Mouse (Mus musculus) embryonic facial prominence, embryonic 14.5 days (tissue): ENCODE data around the gene Gm27021. TPM values are rescaled to one million over a fixed set of nuclear protein-coding genes. Genes with fewer than 3 reads are reported as not detected.
A peak's percentile ranks its signal among the peaks of the same experiment; 100 is the strongest.

Experiments used
- ATAC-seq: fragments of 200-750 bp; cut with Nextera tagmentation; 2 replicates; pipeline ENCODE4 v1.8.0; 2017; ENCODE audit warnings: low read depth, moderate number of reproducible peaks, moderate TSS enrichment
- DNase-seq: peaks from one replicate; pipeline ENCODE4 v3.0.0-alpha.2; 2015; ENCODE audit warnings: low spot score
- H3K27ac ChIP-seq: fragments of 300-500 bp; sonication (generic); replicated peaks from 2 replicates; pipeline ENCODE4 v1.5.1; 2014; ENCODE audit warnings: low read depth, mild to moderate bottlenecking, low read length, moderate library complexity
- H3K27me3 ChIP-seq: fragments of 300-500 bp; sonication (generic); replicated peaks from 2 replicates; pipeline ENCODE4 v1.6.1; 2014; ENCODE audit warnings: low read length; ENCODE audit not compliant: control insufficient read depth, insufficient read depth
- H3K36me3 ChIP-seq: fragments of 300-500 bp; sonication (generic); 2 replicates; pipeline ENCODE4 v1.6.1; 2014; ENCODE audit warnings: low read length, mixed read lengths; ENCODE audit not compliant: control insufficient read depth, insufficient read depth
- H3K4me1 ChIP-seq: fragments of 300-500 bp; sonication (generic); 2 replicates; pipeline ENCODE4 v1.6.1; 2014; ENCODE audit warnings: antibody characterized with exemption, low read length; ENCODE audit not compliant: control insufficient read depth, insufficient read depth
- H3K4me2 ChIP-seq: fragments of 300-500 bp; sonication (generic); 2 replicates; pipeline ENCODE4 v1.6.1; 2014; ENCODE audit warnings: low read depth, mild to moderate bottlenecking, low read length, moderate library complexity, mixed read lengths
- H3K4me3 ChIP-seq: fragments of 300-500 bp; sonication (generic); 2 replicates; pipeline ENCODE4 v1.5.1; 2014; ENCODE audit warnings: low read depth, mild to moderate bottlenecking, low read length
- H3K9ac ChIP-seq: fragments of 300-500 bp; sonication (generic); 2 replicates; pipeline ENCODE4 v1.6.1; 2014; ENCODE audit warnings: low read depth, mild to moderate bottlenecking, low read length, moderate library complexity, mixed read lengths
- H3K9me3 ChIP-seq: fragments of 300-500 bp; sonication (generic); 2 replicates; pipeline ENCODE4 v1.6.1; 2016; ENCODE audit warnings: low read length; ENCODE audit not compliant: control insufficient read depth
- WGBS: fragments of 180-500 bp; shearing (Covaris S2); extraction: QIAGEN DNeasy Blood & Tissue Kit; methylation state at CpG from one replicate; pipeline ENCODE4 v1.1.7; 2014; 5-methylcytosine and 5-hydroxymethylcytosine counted together
- polyA plus RNA-seq: library from polyadenylated mRNA; unstranded; fragments of >200 nt; fragmentation: Nextera tagmentation; extraction: Ambion mirVana; gene quantifications from 2 replicates; pipeline ENCODE4 v1.2.1, GENCODE M21; 2014

Gm27021 gene
- polyA plus RNA-seq, 1 experiment from 2014 or later: 2.7 TPM

DNA sequence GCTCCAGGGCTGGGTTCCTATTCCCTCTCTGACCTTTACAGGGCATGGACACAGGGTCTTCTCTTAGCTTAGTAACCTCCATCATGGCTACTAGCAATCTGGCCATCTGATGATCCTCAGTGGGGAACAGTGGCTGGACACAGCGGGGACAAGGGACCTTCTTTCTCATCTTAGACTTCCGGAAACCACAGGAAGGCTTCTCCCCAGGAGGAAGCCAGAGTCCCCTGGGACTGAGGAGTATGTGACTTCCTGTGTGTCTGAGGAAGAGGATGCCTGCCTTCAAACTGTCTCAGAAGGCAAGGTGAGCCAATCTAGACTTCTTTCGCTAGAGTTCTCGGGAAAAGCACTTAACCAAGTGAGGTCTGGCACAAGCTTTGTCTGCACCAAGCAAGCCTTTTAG lies 32.2 kb upstream of the Gm27021 start:
- Histone ChIP-seq H3K27me3 (no peaks in the 10 kb centered on the region), H3K9ac (no peak overlapping the region), H3K27ac (no peak overlapping the region), H3K4me1 (no peaks in the 10 kb centered on the region; the same call in 1 of the 2 replicates), H3K4me2 (no peak overlapping the region), H3K36me3 (no peaks in the 10 kb centered on the region), H3K4me3 (no peak overlapping the region), H3K9me3 (no peaks in the 10 kb centered on the region)
- 84% methylated on average over 4 of the region's 4 CpGs for WGBS
- no peak for ATAC-seq
- no peak for DNase-seq

DNA sequence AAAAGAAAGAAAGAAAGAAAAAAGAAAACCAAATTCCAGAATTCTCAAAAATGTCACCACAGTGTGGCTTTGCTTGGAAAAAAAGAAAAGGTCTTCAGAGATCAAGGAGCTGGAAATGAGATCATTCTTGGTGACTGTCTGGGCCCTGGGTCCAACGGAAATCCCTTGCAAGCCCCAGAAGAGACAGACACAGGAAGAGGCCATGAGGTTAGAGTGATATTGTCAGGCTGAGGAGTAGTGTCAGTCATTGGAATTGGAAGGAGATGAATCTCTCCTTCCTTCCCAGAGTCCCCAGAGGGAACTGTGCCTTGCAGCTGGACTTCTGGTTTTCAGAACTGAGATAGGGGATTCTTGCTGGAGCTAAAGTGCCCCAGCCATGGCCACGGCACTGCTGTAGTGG lies 31.7 kb upstream of the Gm27021 start:
- Histone ChIP-seq H3K9me3 (no peaks in the 10 kb centered on the region), H3K4me1 (no peaks in the 10 kb centered on the region; the same call in 1 of the 2 replicates)
- WGBS: 75% methylated on average over 2 of the region's 2 CpGs

DNA sequence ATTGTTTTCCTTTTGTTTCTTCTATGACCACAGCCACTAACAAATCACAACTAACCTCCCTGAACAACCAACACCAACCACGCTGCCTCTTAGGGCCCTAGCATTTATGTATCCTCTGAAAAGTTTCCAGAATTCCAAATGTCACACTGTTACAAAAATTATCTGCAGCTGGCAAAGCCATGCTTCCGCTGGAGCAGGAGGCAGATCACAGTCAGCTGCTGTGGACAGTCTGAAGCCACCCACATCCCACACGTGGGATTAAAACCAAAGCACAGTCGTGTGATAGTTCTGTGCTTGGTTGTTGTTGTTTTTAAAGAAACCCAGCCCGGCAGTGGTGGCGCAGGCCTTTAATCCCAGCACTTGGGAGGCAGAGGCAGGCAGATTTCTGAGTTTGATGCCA lies 31.2 kb upstream of the Gm27021 start:
- no peak overlapping the region for H3K4me2 ChIP-seq
- no peaks in the 10 kb centered on the region for H3K36me3 ChIP-seq
- H3K27ac ChIP-seq: no peak overlapping the region
- H3K9ac ChIP-seq: no peak overlapping the region
- H3K27me3 ChIP-seq: no peaks in the 10 kb centered on the region
- no peaks in the 10 kb centered on the region; the same call in 1 of the 2 replicates for H3K4me1 ChIP-seq
- ATAC-seq: no peak
- H3K4me3 ChIP-seq: no peak overlapping the region
- 57% methylated on average over 6 of the region's 6 CpGs for WGBS
- no peak for DNase-seq
- no peaks in the 10 kb centered on the region for H3K9me3 ChIP-seq

More for the DNA sequence above, 31.7 kb upstream of the Gm27021 start:
- no peak overlapping the region for H3K27ac ChIP-seq
- ATAC-seq: no peak
- no peak overlapping the region for H3K4me3 ChIP-seq
- no peaks in the 10 kb centered on the region for H3K36me3 ChIP-seq
- no peak overlapping the region for H3K4me2 ChIP-seq
- H3K9ac ChIP-seq: no peak overlapping the region
- H3K27me3 ChIP-seq: no peaks in the 10 kb centered on the region
- no peak for DNase-seq

DNA sequence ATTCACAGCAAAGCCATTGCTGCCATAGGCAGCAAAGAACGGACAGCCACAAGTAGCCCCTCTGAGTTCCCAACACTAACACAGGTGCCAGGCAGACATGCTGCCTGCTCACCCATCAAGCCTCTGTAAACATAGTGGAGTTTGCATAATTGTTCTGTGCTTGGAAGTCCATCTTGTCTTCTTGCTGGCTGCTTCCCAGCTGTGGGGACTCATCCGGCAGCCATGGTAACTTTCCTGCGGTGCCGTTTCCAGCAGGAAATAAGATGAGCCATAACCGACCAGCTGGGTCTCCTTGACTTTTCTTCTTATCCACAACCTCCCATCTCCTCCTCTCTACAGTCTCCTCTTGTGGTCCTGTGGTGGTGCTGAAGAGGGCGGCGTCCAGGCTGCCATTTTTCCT lies 30.5 kb upstream of the Gm27021 start:
- no peak overlapping the region for H3K4me3 ChIP-seq
- H3K27ac ChIP-seq: no peak overlapping the region
- no peak for DNase-seq
- no peak for ATAC-seq
- WGBS: 84% methylated on average over 7 of the region's 7 CpGs
- no peaks in the 10 kb centered on the region for H3K9me3 ChIP-seq
- H3K36me3 ChIP-seq: no peaks in the 10 kb centered on the region
- H3K4me1 ChIP-seq: no peaks in the 10 kb centered on the region; the same call in 1 of the 2 replicates
- H3K9ac ChIP-seq: no peak overlapping the region
- no peak overlapping the region for H3K4me2 ChIP-seq
- no peaks in the 10 kb centered on the region for H3K27me3 ChIP-seq

DNA sequence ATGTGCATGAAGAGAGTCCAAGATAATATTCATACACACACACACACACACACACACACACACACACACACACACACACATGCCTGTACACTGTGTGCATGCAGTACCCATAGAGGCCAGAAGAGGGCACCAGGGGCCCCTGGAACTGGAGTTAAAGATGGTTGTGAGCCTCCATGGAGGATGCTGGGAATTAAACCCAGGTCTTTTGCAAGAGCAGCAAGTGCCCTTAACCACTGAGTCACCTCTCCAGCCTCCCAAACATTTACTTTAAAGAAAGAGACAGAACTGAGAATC lies 30.0 kb upstream of the Gm27021 start:
- no peaks in the 10 kb centered on the region; the same call in 1 of the 2 replicates for H3K4me1 ChIP-seq
- no peak for DNase-seq
- H3K4me3 ChIP-seq: no peak overlapping the region
- H3K27me3 ChIP-seq: no peaks in the 10 kb centered on the region
- H3K9me3 ChIP-seq: no peaks in the 10 kb centered on the region
- no peaks in the 10 kb centered on the region for H3K36me3 ChIP-seq
- no peak overlapping the region for H3K4me2 ChIP-seq
- no peak overlapping the region for H3K27ac ChIP-seq
- H3K9ac ChIP-seq: no peak overlapping the region
- ATAC-seq: no peak

DNA sequence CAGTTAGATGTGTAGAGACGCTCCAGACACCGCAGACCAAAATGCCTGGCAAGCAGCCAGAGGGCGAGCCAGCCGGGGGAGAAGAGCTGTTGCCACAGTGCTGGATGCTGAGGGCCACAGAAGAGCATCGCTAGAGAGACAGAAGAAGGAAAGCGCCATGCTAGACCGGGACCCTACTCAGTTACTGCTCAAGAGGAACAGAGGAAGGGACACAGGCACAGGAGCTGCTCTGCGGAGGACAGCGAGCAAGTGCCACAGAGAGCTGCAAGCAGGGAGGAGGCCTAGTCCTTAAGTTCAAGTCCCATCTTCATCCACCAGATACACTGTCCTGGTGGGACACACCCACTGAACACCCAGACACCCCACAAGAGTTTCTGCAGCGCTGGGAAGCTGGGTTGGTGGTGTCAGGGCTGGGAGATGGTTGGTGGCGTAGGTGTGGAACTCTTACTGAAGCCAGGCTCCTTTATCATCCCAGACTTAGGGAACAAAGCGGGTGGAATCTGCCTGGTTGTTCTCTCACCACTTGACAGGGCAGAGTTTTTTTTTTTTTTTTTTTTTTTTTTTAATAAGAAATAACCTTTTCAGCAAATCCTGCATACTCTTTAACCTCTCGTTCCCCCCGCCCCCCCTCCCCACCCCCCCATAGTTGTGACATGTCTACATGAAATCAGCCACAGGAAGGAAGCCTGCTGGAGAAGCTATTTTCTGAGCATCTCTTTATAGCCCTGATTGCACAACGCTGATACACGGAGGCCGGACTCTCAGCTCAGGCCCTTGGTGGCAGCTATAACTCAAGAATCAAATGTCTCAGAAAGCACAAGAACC lies 29.5 kb upstream of the Gm27021 start:
- ATAC-seq (0 out of 2 replicates have a peak, but pooled peaks have one; percentile 3), DNase-seq (peak; percentile 55)
- Histone ChIP-seq H3K4me2 (no peak overlapping the region), H3K9ac (no peak overlapping the region), H3K36me3 (no peaks in the 10 kb centered on the region), H3K4me1 (no peaks in the 10 kb centered on the region; the same call in 1 of the 2 replicates), H3K4me3 (no peak overlapping the region), H3K27me3 (no peaks in the 10 kb centered on the region), H3K9me3 (no peaks in the 10 kb centered on the region), H3K27ac (no peak overlapping the region)
- 67% methylated on average over 16 of the region's 17 CpGs for WGBS

DNA sequence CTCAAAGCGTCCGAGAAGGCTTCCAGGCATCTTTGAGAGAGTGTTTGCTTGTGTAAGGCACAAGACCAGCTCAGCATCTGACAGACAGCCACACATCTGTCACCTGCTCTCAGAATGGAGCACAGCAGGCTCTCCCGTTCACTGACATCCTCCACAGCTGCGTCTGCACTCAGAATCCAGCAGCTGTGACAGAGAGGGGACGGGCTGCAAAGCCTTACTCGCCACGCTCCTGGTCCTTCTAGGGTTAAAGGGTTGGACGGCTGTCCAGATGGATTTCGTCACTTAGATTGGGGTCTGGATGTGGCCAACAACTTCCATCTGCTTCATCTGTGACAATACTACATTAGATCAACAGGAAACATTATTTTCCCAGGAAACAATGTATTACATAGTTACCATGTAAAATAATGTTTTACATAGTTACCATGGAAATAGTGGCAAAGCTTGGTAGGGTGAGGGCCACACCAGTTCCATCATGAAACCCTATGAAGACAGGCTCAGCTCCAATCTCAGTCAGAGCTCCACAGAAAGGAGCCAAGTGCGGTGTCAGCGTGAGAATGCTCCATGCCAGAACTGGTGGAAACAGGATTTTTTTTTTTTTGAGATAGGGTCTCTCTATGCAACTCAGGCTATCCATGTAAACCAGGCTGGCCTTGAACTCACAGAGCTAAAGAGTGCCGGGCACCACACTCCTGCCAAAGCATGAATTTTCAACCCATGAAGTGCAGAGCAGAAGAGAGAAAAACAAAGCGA lies 28.7 kb upstream of the Gm27021 start:
- H3K4me3 ChIP-seq: no peak overlapping the region
- no peaks in the 10 kb centered on the region; the same call in 1 of the 2 replicates for H3K4me1 ChIP-seq
- no peaks in the 10 kb centered on the region for H3K9me3 ChIP-seq
- no peaks in the 10 kb centered on the region for H3K27me3 ChIP-seq
- DNase-seq (peak; percentile 81), ATAC-seq (peak; percentile 87; the same call in 1 of the 2 replicates)
- no peaks in the 10 kb centered on the region for H3K36me3 ChIP-seq
- 36% methylated on average over 13 of the region's 13 CpGs for WGBS
- no peak overlapping the region for H3K9ac ChIP-seq
- no peak overlapping the region for H3K27ac ChIP-seq
- no peak overlapping the region for H3K4me2 ChIP-seq

DNA sequence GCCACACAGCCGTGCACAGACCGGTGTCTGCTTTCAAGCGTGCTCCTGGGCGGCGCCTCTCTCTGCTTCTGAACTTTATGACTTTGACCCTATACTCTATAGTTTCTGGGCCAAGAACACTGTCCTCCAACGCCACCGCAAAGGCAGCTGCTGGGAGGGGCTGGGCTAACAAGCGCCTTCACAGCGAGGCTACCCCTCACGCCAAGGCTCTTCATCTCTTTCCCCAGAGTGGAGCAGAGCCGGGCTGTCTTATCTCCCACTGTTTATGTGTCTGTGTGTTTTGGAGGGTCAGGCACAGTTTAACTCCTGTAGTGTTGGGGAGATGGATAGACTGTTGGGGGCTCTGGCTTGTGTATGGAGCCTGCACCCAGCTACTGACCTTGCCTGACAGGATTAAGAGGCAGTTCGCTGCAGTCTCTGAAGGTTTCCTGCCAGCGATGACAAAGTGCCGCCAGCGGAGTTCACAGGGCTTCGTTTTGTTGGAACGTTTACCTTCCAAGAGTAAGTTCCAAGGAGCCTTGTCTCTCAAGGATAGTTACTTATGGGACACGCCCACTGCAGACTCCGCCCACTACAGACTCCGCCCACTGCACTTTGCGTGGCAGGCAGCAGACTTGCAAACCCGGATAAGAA lies 26.1 kb upstream of the Gm27021 start:
- 50% methylated on average over 22 of the region's 22 CpGs for WGBS
- Histone ChIP-seq H3K36me3 (no peaks in the 10 kb centered on the region), H3K4me1 (no peaks in the 10 kb centered on the region; the same call in 1 of the 2 replicates), H3K9me3 (no peaks in the 10 kb centered on the region), H3K4me3 (no peak overlapping the region), H3K27ac (no peak overlapping the region), H3K4me2 (no peak overlapping the region), H3K27me3 (no peaks in the 10 kb centered on the region), H3K9ac (no peak overlapping the region)
- ATAC-seq (no peak), DNase-seq (peak; percentile 36)
